Mouse (Mus musculus) urinary bladder, postnatal 4 days (tissue): ENCODE measurements at regions not wholly inside any gene's neighbourhood (a gene's known extent, or its start where the extent isn't known, plus 50 kb on each side); places are given as distances from the start of the nearest gene placed in this dataset.

ENCODE experiments used
- DNase-seq, 2 experiments: peaks; one replicate each; pipeline ENCODE4 v3.0.0; 2021 to 2022; ENCODE audit warnings: low spot score in 2 of 2

DNA sequence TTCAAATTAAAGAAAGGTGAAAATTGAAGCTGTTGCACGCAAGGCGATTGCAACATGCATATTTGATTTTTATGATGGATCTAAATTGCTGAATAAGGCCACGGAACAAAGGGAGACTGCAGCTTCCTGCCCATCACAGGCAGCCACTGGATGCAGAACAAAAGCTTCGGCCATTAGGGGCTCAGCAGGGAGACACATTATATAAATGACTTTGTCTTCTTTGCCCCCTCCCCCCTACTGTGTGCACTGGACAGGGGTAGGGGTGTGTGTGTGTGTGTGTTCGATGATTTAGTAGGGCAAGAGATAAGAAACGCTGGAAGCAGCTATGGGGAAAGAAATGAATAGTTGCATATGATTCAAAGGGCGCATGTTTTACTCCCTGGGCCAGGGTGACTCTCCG, 481.2 kb upstream of the Pmfbp1 start:
- DNase-seq, result no peak

DNA sequence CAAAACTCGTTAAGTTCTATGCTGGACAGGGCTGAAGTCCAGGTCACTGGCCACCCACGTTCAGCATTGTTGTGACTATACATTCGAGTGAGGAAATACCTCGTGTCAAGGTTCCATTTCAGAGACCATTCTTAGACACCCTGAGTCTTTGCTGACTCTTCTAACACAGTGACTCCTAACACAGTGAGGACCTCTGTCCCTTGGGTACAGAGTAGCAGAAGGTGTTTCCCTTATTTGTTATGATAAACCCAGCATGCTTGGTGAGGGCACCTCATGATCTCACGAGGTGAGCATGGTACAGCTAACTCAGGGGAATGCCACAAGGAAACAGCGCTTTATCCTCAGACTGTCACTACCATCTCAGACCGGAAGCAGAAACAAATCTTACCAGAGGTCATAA, 480.2 kb upstream of the Pmfbp1 start:
- DNase-seq, result no peak

DNA sequence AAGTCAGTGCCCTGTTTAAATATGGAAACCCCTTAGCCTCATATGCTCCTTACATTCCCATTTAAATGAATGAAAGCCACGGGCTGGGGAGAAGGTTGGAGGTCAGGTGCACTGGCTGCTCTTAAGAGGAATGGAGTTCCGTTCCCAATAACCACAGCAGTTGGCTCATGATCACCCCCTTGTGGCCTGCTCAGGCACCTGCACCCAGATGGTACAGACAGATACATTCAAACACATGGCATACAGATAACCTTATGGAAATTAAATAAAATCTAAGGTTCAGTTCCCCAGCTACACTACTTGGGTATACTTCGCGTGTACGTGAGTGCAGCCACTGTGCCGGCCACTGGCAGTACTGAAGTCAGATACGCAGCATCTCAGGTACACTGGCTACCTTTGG, 479.1 kb upstream of the Pmfbp1 start:
- DNase-seq, result no peak

DNA sequence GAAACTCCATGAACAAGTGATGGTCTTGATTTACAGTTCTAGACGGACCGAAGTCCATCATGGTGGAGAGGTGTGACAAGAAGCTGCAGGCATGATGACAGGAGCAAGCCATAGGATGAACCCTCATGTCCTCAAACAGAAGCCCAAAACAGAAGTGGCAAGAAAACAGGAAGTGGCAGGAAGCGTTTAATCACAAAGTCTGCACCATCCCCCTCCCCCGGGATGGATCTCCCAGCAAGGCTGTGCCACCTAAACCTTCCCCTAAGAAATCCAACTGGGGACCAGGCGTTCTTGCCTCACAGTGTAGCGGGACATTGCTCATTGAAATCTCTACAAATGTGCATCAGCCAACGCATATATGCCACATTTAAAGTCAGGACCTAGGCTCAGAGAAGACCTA, 474.3 kb upstream of the Pmfbp1 start:
- DNase-seq, result no peak

DNA sequence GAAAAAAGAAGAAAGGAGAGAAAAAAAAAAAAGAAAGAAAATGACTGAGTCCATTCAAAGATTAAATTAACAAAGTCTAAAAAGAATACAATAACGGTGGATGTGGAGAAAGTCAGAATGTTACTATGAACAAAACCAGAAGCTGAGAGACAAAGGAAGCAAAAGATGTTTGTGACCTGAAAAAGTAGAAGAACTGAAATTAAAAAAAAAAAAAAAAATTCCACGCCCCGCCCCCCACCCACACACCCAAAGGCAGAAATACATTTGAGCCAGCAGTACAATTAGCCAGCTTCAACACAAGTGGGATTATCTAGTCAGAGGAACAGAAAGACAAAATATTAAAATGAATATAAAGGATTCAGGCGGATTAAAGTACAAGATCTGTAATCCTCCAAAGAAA, 473.7 kb upstream of the Pmfbp1 start:
- DNase-seq, result no peak

DNA sequence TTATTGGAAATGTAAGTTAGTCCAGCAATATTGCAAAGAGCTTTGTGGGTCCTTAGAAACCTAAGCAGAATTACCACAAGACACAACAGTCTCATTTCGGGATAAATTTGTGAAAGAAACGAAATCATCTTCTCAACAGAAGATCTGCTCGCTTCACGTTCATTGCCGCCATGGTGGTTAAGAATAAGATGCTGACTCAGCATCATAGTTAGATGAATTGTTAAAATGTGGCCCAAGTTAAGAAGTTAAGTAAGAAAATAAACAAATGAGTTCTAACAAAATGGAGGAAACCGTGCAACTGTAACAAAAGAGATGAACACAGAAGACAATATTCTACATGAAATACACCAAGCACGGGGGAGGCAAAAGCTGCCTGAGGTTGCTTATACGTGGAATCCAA, 465.9 kb upstream of the Pmfbp1 start:
- DNase-seq, result no peak

DNA sequence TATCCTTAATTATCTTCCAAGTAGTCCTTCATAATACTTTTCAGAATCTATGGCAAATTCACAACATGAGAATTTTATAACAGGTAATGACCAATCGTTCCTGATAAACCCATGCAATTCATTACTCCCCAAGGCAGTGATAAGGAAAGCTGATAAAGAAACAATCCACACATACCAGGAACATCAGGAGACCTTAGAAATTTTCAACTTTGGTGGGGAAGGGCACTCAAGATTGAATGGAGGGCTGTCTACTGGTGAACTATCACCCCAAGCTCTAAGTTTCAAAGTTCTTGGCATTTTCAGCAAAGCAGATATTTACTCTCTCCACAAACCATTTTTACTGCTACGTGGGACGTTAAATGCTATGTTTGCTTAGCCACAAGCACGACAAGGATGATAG, 440.2 kb upstream of the Pmfbp1 start:
- DNase-seq, result no peak

DNA sequence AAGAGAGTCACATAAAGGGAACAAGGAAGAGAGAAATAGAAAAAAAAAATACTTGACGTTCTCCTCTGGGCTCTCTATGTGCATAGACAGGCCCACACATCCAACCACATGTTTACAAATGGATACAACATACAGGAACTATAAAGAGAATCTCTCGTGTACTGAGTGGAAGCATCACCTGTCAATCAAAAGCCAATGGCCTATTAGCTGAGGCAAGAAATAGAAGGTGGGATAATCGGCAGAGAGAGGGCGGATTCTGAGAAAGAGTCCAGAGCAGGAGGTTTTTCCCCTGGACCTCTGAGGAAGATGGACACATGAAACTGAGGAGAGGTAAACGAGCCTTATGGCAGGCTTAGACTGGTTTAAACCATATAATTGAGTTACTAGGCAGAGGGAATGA, 434.7 kb upstream of the Pmfbp1 start:
- no peak for DNase-seq

DNA sequence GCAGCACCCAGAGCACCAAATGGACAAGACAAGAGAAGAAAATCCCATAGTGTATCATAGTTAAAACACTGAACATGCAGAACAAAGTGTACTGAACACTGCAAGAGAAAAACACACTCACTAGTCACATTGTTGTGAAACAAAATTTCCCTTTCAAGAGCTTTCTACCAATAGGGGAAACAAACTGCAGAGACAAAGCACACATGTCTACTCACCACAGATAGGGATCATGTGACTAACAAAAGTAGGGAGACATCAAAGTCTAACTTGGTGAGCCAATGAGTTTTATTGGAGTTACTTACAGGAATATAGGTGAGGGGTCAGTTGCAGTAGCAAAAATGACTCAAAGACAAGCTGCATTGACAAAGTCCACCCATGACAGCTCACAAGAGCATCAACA, 431.5 kb upstream of the Pmfbp1 start:
- DNase-seq, result no peak

DNA sequence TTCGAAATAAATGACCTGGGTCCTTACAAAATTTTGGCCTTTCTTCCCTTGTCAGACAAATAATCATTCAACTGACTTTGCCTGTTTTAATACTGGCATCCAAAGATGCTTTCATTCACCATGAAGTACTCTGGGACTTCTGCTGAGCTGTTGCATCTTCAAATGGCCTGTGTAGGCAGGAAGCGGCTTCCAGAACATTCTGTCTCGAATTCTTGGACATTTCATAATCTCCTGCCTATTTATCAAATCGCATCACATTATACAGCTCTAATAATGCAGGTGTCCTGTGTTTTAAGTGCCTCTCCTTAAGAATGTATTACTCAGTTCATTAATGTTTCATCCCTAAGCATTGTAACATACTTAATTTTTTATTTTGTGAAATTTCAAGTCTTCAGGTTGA, 420.1 kb upstream of the Pmfbp1 start:
- DNase-seq, result no peak

DNA sequence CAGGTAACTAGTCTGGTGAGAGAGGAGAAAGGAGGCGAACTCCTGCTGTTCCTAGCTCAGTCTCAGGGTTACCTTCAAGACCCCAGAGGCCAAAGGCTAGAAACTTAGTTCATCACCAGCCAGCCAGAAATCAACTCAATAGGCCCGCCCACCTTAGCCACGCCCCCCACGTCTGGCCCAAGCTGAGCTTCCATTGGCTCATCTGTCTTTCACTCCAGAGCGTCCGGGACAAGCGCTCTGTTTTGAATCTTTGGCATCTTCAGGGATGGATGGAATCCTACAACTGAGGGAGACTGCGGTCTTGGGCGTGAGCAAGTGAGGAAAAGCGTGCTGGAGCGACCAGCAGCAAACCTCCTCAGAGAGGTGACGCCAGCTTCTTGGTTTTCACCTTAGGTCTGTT, 418.8 kb upstream of the Pmfbp1 start:
- DNase-seq, result no peak

DNA sequence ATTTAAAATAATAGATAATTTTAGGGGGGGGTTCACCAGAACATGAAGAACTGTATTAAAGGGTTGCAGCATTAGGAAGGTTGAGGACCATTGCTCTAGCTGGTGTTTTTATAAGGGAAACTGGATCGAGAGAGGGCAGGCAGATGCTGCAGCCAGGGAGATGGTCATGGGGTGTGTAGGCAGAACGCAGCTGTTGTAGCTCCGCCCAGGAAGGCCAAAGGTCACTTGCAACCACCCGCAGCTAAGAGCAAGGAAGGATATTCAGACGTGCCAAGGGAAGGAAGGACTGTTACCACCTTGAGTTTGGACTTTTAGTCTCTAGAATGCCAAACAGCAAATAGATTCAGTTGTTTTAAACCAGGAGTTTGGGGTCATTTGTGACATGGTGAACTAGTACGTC, 414.6 kb upstream of the Pmfbp1 start:
- no peak for DNase-seq

DNA sequence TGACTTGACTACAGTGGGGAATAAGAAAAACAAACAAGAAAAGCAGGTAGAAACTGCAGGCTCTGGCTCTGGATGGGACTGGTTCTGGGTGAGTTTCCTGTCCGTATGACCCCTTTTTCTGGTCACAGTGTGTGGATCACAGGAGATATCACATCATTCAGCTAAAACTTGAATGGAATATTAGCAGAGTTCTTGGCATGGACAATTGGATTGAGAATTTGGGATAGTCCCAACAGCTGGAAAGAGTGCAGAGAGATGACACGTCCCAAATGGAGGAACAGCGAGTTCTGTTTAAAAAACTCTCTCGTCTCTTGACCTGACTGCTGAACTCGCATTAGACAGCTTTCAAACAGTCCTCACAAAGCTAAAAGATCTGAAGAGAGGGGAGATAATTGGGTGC, 412.5 kb upstream of the Pmfbp1 start:
- no peak for DNase-seq

DNA sequence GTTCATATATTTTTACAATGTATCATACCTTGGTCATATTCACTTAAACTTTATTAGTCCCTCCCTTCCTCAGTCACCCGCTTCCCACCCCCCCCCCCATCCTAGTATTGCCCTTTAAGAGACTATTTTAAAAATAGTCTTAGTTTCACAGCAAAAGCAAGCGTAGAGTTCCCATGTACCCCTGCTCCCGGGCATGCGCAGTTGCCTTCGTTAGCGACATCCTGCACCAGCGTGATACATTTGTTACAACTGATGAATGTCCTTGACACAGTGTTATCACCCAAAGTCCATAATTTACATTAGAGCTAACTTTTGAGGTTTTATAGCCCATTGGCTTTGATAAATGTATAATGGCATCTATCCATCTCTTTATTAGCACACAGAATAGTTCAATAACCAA, 408.7 kb upstream of the Pmfbp1 start:
- no peak for DNase-seq

DNA sequence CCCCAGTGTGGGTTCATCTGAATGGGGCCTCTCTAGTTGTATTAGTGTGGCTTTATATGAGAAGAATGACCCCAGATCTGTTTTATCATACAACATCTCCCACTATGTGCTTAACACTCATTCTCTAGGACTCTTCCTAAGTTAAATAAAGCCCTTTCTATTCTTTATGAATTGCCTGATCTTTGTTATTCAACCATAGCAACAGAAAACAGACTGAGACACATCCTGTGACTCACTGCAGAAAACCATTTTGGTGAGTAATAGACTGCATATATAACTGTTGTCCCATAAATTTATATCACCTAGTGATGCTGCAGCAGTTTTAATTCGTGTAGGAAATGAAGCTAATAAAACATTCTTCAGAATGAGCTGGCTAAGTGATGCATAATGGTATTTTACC, 406.0 kb upstream of the Pmfbp1 start:
- no peak for DNase-seq

DNA sequence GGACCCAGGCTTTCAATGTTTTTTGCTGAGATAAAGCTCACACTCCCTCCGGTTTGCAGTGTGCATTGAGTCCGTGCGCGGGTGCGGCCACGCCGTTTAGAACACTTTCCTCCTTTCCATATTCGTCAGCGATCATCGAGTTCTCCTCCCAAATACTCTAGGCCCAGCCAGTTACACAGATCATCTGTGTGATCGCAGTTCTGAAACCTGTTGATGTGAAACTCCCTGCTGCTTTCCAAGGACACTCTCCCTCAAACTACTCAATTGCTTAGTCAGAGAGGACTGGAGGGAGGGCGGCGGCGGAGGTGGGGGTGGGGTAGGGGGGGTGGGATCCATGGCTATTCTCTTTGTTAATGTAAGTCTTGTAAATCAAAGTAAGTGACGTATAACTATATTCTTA, 394.2 kb upstream of the Pmfbp1 start:
- no peak for DNase-seq

DNA sequence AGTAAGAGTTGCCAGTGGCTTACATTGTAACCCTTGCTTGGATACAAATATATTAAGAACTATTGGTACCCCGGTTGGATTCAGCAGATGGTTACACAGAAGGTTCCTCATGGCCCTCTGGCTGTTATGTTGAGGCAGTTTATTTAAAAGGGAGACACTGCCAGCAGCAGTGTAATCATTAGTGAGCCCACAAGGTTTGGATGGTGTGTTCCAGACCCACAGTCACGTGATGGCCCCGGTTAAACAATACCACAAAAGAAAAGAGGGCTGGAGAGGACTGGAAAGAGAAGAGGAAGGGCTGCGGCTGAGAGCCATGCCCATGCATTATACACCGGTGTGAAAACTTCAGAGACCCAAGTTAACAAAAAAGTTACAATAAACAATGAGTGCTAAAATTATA, 392.4 kb upstream of the Pmfbp1 start:
- DNase-seq, result no peak

DNA sequence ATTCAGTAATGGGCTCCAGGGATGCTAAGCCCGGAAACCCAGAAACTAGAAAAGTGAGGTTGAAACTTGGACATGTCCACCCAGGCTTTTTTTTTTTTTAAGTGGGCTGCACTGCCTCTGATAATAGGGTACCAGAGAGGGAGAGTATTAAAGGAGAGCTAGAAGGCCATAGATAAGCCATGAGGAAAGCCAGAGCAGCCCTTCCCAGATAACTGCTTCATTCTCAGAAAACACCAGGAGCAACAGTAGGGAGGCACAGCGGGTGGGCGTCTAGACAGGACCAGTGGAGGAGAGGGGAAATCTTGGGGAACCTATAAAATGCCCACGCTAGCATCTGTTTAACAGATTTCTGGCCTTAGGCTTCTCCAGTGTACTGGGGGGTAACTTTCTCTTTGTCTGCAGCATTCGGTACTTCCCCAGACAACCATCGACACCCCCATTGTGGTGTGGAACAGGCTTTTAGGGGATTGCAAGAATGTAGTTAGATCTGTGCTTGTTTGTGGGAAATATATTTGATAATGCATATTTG, 389.0 kb upstream of the Pmfbp1 start:
- DNase-seq, result no peak

DNA sequence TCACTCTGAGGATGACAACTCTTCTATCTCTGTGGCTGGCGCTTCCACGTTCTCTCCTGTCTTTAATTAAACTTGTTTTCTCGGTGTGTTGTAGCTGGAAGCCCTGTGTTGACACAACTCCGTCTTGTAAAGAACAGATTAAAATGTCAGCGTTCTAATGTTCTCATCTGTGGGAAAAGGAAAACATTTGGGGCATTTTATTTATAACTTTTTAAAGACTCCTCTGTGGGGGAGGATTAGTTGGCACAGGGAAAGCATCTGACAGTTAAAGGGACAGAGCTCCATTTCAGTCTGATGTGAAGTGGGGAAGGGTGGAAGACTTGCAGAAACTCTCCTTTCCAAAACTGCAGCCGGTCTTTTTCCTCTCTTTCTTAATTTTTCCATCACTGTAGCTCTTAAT, 388.1 kb upstream of the Pmfbp1 start:
- no peak for DNase-seq

DNA sequence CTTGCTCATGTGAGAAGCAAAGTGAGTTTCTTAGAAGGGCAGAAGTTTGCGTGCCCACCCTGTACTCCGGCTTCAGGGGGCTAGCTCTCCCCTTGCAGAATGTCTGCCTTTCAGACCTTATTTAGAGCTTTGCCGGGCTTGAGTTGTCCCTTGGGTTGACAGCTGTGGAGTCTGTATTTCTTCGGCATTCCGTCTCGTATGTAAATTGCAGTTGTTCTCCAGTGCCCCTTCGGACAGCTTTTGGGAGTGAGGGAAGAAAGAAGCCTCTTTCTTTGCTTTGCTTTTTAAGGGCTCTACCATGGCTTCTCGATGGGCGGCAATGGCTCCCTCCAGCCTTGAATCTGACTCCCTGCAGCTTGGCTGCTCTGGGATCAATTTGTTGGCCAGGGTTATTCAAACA, 386.9 kb upstream of the Pmfbp1 start:
- no peak for DNase-seq

DNA sequence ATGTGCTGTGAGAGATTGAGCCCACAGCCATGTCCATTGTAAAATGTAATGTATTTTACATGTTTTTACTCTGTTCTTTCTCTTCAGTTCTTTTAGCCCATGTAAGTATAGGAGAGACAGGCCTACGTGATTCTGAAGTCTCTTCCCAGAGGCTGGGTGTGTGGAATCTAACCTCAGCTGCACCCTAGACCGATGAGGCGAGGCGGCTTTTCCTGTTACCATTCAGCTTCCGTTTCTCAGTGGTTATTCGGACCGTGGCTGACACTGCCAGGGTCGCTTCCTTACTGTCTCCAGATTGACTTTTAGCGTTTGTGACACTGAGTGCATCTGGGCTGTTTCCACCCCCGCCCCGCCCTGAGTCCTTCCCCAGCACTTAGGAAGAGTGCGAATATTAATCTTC, 386.1 kb upstream of the Pmfbp1 start:
- no peak for DNase-seq

DNA sequence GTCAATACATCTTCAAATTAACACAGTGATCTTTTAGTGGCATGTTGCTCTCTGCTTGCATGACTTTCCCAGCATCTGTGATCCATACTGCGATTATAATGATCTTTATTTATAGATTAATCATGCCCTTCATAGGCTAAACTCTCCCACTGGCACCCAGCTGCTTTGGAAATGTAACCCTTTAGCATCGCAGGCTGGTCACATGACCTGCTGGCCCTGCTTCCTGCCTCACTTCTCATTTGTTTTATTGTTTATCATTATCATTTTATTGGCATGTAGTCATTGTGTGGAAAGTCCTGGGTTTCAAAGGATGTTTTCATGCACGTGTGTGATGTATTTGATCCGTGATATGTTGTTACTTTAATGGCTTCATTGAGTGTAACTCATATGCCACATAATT, 384.4 kb upstream of the Pmfbp1 start:
- DNase-seq, result no peak

DNA sequence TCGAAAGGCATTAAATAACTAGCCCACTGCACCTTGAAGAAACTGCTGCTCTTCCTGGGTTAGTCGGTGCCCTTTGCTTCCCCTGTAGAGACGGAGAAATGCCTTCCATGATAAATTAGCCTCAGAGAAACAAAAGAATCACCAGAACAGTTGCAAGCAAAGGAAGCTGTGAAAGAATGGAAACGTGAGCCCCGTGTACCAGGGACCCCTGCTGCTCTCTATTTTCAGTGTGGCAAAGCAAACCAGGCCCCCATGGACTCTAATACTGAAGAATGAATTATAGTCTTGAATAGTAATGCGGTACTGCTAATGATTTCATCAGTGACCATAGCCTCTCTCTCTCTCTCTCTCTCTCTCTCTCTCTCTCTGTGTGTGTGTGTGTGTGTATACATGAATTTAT, 372.1 kb upstream of the Pmfbp1 start:
- no peak for DNase-seq

DNA sequence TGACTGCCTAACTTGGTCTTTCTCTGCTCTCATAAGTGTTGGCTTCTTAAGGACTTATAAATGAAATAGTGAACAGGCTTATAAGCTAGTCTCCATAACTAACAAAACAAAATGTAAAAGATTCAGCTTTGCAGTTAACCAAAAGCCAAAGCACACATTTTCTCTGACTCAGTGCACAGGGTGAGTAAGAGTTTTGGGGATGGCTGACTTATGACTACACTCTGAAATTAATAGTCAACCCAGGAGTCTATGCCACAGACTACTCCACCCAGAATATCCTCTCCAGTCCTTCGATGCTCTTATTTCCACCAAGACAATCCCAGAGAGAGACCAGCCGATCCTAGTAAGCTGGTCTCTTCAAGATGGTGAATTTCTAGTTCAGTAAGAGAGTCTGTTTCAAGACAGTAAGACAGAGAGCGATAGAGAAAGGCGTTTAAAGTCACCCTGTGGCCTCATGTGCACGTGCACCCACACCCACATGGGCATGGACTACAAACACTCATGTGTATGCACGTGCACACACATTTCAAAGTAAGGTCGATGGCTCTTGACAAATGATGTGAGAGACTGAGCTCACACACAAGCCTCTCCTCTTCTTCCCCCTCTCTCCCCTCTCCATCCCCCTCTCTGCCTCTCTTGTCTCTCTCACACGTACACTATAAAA, 351.2 kb upstream of the Pmfbp1 start:
- DNase-seq, result no peak
